Mouse (Mus musculus): ENCODE data around the gene Creb3l2. TPM values are rescaled to one million over a fixed set of nuclear protein-coding genes. Genes with fewer than 3 reads are reported as not detected.

The Creb3l2 gene
- 8.8 and 30.5 TPM in 2 replicates for polyA plus RNA-seq (2012; rRNA removed)

- WGBS: under 1% methylated on average over 33 of the region's 33 CpGs
- no peaks in the 10 kb centered on the region for H3K27me3 ChIP-seq (ENCODE audit: control insufficient read depth, insufficient read depth, low read length)
- no peaks in the 10 kb centered on the region for H3K36me3 ChIP-seq (ENCODE audit: control insufficient read depth, insufficient read depth, low read length)
- peaks cover 6% of the 10 kb centered on the region for H3K4me1 ChIP-seq (ENCODE audit: control insufficient read depth, insufficient read depth, insufficient read length, low read length)
- TF ChIP-seq POLR2A (IDR thresholded peaks at IDR 0.05; ENCODE audit: low read depth, low read length) (peak; percentile 91; the same call in 1 of the 2 replicates), CTCF (IDR thresholded peaks at IDR 0.05; ENCODE audit: extremely low read depth, insufficient read length, insufficient replicate concordance, low read depth, low read length) (no peak)
- peak within 1 kb of the TSS; percentile 53 for H3K27ac ChIP-seq (ENCODE audit: insufficient read depth, low read depth, low read length)
- peak within 1 kb of the TSS; percentile 77 for H3K4me3 ChIP-seq (ENCODE audit: low read depth, low read length)
Observed at GRCm38 (mm10) chr6:37442041-37442667, at the start of gene Creb3l2. Gene Creb3l2 (minus strand): TSS chr6:37442146.

GRCm38 (mm10) chr6:37486502-37486901 lies 44.6 kb upstream of the Creb3l2 start:
- Histone ChIP-seq H3K27me3 (ENCODE audit: control insufficient read depth, insufficient read depth, low read length) (no peaks in the 10 kb centered on the region), H3K27ac (ENCODE audit: insufficient read depth, low read depth, low read length) (no peak overlapping the region), H3K36me3 (ENCODE audit: control insufficient read depth, insufficient read depth, low read length) (no peaks in the 10 kb centered on the region), H3K4me1 (ENCODE audit: control insufficient read depth, insufficient read depth, insufficient read length, low read length) (no peaks in the 10 kb centered on the region), H3K4me3 (ENCODE audit: low read depth, low read length) (no peak overlapping the region)
- WGBS: 73% methylated on average over 4 of the region's 4 CpGs
- no peak for TF ChIP-seq POLR2A (IDR thresholded peaks at IDR 0.05; ENCODE audit: low read depth, low read length)
- no peak for TF ChIP-seq CTCF (IDR thresholded peaks at IDR 0.05; ENCODE audit: extremely low read depth, insufficient read length, insufficient replicate concordance, low read depth, low read length)

DNA sequence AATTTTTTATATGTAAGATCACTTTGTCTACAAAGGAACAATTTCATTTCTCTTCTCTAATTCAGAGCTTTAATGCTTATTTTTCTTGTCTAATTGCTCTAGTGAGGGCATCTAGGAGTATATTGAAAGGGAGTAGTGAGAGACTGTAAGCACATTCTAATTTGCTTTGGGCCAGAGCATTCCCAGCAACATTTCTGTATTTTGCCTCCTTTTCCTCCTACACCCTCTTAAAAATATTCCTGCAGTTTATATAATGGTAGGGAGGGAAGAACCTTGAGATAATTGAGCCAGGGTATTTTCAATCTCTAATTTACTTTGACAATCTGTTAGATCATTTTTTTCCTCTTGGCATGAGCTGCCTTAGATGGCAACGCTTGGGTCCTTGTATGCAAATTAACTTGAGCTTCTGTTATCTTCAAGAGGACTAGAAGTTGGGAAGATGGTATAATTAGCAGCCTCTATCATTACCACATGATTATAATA lies 42.7 kb upstream of the Creb3l2 start:
- Histone ChIP-seq H3K36me3 (ENCODE audit: control insufficient read depth, insufficient read depth, low read length) (no peaks in the 10 kb centered on the region), H3K27ac (ENCODE audit: insufficient read depth, low read depth, low read length) (no peak overlapping the region), H3K4me1 (ENCODE audit: control insufficient read depth, insufficient read depth, insufficient read length, low read length) (no peaks in the 10 kb centered on the region), H3K27me3 (ENCODE audit: control insufficient read depth, insufficient read depth, low read length) (no peaks in the 10 kb centered on the region), H3K4me3 (ENCODE audit: low read depth, low read length) (no peak overlapping the region)
- 49% methylated on average over 1 of the region's 1 CpGs for WGBS
- no peak for TF ChIP-seq POLR2A (IDR thresholded peaks at IDR 0.05; ENCODE audit: low read depth, low read length)

GRCm38 (mm10) chr6:37483262-37483661 lies 41.3 kb upstream of the Creb3l2 start:
- H3K4me3 ChIP-seq (ENCODE audit: low read depth, low read length): no peak overlapping the region
- TF ChIP-seq POLR2A (IDR thresholded peaks at IDR 0.05; ENCODE audit: low read depth, low read length) (no peak), CTCF (IDR thresholded peaks at IDR 0.05; ENCODE audit: extremely low read depth, insufficient read length, insufficient replicate concordance, low read depth, low read length) (no peak)
- no peaks in the 10 kb centered on the region for H3K27me3 ChIP-seq (ENCODE audit: control insufficient read depth, insufficient read depth, low read length)
- H3K36me3 ChIP-seq (ENCODE audit: control insufficient read depth, insufficient read depth, low read length): no peaks in the 10 kb centered on the region
- no peak overlapping the region for H3K27ac ChIP-seq (ENCODE audit: insufficient read depth, low read depth, low read length)
- 49% methylated on average over 5 of the region's 5 CpGs for WGBS
- H3K4me1 ChIP-seq (ENCODE audit: control insufficient read depth, insufficient read depth, insufficient read length, low read length): no peaks in the 10 kb centered on the region

GRCm38 (mm10) chr6:37481147-37481546 lies 39.2 kb upstream of the Creb3l2 start:
- Histone ChIP-seq H3K27ac (ENCODE audit: insufficient read depth, low read depth, low read length) (no peak overlapping the region), H3K4me3 (ENCODE audit: low read depth, low read length) (no peak overlapping the region), H3K36me3 (ENCODE audit: control insufficient read depth, insufficient read depth, low read length) (no peaks in the 10 kb centered on the region), H3K4me1 (ENCODE audit: control insufficient read depth, insufficient read depth, insufficient read length, low read length) (no peaks in the 10 kb centered on the region), H3K27me3 (ENCODE audit: control insufficient read depth, insufficient read depth, low read length) (no peaks in the 10 kb centered on the region)
- TF ChIP-seq POLR2A (IDR thresholded peaks at IDR 0.05; ENCODE audit: low read depth, low read length): no peak
- TF ChIP-seq CTCF (IDR thresholded peaks at IDR 0.05; ENCODE audit: extremely low read depth, insufficient read length, insufficient replicate concordance, low read depth, low read length): no peak
- WGBS: 84% methylated on average over 3 of the region's 3 CpGs

DNA sequence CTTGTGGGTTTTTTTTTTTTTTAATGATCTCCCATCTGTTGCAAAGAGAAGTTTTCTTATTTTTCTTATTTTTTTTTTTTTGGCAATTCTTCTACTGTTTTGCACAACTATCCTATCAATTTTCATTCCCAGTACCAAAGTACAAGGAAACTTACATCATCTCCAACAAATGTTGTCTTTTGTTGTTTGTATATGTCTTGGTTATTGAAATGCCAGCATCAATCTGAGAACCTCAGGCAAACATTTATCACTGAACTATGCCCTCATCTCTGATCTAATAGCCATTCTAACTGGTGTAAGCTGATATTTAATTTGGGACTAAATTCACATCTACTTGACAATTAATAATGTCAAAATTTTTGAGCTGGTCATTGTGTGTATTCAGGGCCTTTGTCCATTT lies 38.1 kb upstream of the Creb3l2 start:
- Histone ChIP-seq H3K4me1 (ENCODE audit: control insufficient read depth, insufficient read depth, insufficient read length, low read length) (no peaks in the 10 kb centered on the region), H3K4me3 (ENCODE audit: low read depth, low read length) (no peak overlapping the region), H3K27ac (ENCODE audit: insufficient read depth, low read depth, low read length) (no peak overlapping the region), H3K36me3 (ENCODE audit: control insufficient read depth, insufficient read depth, low read length) (no peaks in the 10 kb centered on the region), H3K27me3 (ENCODE audit: control insufficient read depth, insufficient read depth, low read length) (no peaks in the 10 kb centered on the region)
- no peak for TF ChIP-seq POLR2A (IDR thresholded peaks at IDR 0.05; ENCODE audit: low read depth, low read length)
- no peak for TF ChIP-seq CTCF (IDR thresholded peaks at IDR 0.05; ENCODE audit: extremely low read depth, insufficient read length, insufficient replicate concordance, low read depth, low read length)

GRCm38 (mm10) chr6:37478481-37478880 lies 36.5 kb upstream of the Creb3l2 start:
- Histone ChIP-seq H3K4me1 (ENCODE audit: control insufficient read depth, insufficient read depth, insufficient read length, low read length) (no peaks in the 10 kb centered on the region), H3K27me3 (ENCODE audit: control insufficient read depth, insufficient read depth, low read length) (no peaks in the 10 kb centered on the region), H3K36me3 (ENCODE audit: control insufficient read depth, insufficient read depth, low read length) (no peaks in the 10 kb centered on the region), H3K27ac (ENCODE audit: insufficient read depth, low read depth, low read length) (no peak overlapping the region), H3K4me3 (ENCODE audit: low read depth, low read length) (no peak overlapping the region)
- TF ChIP-seq CTCF (IDR thresholded peaks at IDR 0.05; ENCODE audit: extremely low read depth, insufficient read length, insufficient replicate concordance, low read depth, low read length): no peak
- TF ChIP-seq POLR2A (IDR thresholded peaks at IDR 0.05; ENCODE audit: low read depth, low read length): no peak
- 91% methylated on average over 2 of the region's 2 CpGs for WGBS
